Mouse (Mus musculus) adrenal gland, adult 8-10 months (tissue): ENCODE measurements around the gene Klhdc8b. TPM values are rescaled to one million over a fixed set of nuclear protein-coding genes. Genes with fewer than 3 reads are reported as not detected.
A peak's percentile ranks its signal among the peaks of the same experiment; 100 is the strongest.

Source experiments
- DNase-seq: peaks from one replicate; pipeline ENCODE4 v3.0.0; 2022
- total RNA-seq, 4 experiments: library from RNA; stranded (reverse); gene quantifications; 2 replicates each; pipeline ENCODE4 v1.2.4; 2022

The Klhdc8b gene
- total RNA-seq, 4 experiments from 2014 or later = 19.7 to 48.3 (median 33.1) TPM

DNA sequence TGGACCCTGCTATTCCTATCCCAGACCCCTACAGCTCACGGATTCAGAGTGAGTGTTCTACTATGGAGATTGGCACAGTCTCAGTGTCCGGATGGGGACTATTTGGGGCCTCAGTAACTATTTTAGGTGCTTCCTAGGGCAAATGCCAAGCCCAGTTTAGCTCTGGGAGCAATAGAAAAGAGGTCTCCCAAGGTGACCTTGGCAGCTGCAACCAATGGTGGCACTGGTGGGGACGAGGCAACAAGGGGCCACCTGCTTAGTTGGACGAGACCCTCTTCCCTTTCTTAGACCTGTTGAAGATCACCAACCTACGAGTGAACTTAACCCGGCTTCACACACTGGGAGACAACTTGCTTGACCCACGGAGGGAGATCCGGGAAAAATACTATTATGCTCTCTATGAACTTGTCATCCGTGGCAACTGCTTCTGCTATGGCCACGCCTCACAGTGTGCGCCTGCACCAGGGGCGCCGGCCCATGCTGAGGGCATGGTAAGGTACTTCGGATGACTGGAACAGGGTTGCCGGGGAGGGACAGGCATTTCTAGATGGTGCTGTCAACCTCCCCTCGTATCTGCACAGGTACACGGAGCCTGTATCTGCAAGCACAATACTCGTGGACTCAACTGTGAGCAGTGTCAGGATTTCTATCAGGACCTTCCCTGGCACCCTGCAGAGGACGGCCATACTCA, 20.3 kb upstream of the Klhdc8b start:
- DNase-seq = no peak

DNA sequence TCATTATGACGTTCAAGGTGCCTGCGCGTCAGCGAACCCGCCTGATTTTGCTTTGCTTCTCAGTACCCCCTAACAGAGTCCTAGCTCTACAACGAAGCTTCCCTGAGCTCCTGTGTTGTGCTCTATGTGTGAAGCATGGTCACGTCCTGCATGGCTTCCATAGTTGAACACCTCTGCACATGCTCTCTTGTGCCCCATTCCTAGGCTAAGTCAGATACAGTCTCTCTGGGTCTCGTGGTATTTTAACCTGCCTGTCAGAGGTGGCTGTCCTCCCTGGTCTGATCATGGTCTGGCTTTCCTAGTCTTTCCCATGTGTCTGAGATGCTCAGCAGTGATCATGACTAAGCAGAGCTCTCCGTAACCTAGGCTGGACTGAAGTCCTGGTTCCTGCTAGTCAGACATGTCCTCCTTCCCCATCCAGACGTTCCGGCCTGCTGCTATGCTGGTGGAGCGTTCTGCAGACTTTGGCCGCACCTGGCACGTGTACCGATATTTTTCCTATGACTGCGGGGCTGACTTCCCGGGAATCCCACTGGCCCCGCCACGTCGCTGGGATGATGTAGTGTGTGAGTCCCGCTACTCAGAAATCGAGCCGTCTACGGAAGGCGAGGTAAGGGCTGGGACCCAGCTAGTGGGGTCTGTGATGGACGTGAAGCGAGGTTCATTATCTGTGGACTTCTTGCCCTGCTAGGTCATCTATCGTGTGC, 19.6 kb upstream of the Klhdc8b start:
- no peak for DNase-seq

DNA sequence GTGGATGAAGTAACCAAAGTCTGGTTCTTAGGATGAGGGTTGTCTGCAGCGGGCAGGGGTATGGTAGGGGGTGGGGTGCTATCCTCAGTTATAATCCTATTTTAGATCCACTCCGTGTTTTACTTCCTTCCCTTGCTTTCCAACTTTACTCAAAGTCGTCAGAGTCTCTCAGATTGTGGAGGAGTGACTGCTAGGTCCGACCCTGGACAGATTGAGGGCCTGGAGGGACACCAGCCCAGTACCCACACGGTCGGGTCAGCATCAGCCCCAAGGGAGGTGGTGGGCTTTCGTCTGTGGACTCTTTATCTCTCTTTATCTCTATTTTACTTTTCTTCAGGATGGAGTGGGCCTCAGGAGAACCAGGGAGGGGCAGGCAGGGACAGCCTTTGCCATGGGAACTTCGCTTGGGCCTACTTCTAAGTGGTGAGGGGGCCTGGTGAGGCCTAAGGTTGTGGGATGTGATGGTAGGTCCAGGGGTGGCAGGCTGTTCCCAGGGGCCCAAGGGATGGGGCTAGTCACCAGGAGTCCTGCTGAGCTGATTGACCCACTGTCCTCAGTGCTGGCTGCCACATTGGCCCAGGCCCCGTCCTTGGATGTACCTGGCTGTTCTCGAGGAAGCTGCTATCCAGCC, 18.5 kb upstream of the Klhdc8b start, which contains the start of gene Lamb2:
TSS of gene Lamb2 (plus strand) at position 16 of the 631 bp plus-strand sequence.
- no peak for DNase-seq

DNA sequence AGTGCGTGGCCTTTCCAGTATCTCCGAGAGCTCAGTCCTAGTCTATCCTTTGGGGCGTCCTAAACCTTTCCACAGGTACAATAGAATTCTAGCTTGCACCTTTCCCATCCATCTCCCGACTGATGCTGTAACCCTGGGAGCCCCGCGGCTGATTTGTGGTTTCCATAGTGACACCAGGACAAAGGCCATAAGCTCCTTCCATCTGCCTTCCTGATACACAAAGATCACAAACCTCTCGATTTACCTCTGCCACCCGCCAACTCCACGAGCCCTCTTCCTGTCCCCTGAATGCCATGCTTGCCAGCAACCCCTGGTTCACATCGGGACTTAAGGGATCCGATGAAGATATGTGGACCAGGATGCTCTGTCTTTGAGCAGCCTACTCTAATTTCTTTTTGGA, 17.9 kb upstream of the Klhdc8b start:
- DNase-seq = no peak

DNA sequence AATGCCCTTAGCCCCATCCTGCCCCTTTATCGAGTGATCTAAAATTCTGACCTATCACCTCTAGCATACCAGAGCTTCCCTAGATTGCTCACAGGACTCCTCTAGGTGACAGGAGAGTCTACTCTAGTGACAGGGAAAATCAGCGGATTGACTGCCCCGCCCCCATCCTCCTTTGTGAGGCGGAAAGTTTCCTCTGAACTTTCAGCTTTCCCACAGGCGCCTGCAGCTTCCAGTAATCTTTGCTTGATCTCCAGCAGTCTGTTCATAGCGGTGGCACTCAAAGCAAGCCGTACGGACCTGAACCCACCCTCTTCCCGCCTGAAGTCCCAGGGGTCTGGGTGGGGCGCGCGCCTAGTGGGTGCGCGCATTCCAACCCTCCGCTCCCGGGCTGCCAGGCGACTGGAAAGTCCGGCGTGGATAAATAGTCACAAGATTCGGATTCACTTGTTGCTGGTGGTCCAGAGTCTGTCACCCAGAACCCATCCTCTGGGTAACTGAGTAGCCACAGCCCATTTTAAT, 17.3 kb upstream of the Klhdc8b start:
- peak; percentile 64 for DNase-seq

DNA sequence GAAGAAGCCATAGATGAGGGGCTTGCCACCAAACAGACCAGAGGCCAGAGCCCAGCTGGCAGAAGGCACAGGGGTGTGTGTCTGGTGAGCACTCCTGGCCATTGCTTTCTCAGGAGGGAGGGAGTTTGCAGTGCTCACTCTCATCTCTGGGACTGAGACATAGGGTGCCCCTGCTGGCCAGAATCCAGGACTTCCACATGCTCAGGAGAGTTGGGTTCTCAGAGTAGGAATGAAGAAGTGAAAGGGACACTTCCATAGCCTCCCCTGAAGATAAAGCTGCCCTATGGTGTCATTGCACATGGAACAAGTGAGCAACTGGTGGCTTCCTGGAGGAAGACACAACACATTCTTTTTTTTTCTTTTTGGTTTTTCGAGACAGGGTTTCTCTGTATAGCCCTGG, 13.1 kb upstream of the Klhdc8b start:
- DNase-seq = no peak

DNA sequence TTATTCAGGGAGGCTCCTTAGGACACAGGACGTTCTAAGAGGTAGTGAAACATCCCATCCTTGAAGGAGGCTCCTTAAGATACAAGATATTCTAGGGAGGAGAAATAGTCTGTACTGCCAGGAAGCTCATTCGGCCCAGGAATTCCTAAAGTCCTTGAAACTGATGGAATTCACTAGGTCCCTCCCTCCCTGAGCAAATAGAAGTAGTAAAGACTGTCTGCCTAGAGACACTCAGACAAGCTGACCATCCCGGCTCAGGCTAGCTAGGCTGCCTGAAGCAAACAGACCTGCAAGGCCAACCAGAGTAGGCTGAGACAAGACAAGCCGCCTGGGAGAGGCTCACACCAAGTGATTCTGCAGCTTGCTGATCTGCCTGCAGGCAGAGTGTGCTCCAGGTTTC, 8.5 kb upstream of the Klhdc8b start:
- no peak for DNase-seq

DNA sequence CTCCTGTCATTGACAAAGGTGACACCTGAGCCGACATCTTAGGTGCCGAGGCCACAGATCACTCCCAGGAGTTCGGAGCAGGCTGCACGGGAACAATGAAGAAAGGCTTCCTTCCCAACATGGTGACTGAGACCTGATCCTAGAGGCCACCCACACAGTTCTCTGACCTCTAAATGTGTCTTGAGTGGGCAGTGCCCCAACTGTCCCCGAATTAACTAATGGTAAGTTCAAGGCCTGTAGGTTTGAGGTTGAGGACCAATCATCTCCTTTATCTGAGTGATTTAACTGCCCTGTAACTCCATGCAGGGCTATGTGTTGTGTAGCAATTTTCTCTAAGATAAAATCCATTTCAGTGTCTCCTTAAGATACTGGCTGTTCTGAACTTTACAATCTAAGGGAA, 8.0 kb upstream of the Klhdc8b start:
- DNase-seq = no peak

DNA sequence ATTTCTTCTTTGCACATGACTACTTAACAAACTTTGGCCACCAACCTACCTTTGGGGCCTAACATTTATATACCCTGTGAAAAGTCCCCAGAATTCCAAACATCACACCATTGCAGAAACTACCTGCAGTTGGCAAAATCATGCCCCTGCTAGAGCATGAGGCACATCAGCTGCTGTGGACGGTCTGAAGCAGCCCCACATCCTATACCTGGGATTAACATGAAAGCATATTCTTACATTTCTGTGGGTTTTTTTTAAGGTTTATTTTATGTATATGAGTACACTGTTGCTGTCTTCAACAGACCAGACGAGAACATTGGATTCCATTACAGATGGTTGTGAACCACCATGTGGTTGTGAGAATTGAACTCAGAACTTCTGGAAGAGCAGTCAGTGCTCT, 4.8 kb upstream of the Klhdc8b start:
- DNase-seq = no peak

DNA sequence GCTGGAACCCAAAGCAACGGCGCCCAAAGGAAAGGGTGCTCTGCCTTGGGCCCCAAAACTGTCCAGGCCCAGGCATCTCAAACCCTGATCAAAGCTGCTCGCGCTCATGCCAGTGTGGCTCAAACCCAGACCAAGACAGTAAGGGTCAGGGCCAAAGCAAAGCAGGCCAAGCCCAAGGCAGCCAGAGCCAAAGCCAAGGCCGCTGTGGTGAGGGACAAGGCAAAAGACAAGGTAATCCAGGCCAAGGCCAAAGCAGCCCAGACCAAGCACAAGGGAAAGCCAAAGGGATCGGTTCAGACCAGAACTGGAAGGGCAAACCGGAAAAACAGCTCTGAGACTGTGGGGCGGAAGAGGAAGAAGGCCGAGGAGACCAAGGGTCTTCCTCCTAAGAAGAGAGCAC, 2.3 kb upstream of the Klhdc8b start:
- DNase-seq = peak; percentile 71

DNA sequence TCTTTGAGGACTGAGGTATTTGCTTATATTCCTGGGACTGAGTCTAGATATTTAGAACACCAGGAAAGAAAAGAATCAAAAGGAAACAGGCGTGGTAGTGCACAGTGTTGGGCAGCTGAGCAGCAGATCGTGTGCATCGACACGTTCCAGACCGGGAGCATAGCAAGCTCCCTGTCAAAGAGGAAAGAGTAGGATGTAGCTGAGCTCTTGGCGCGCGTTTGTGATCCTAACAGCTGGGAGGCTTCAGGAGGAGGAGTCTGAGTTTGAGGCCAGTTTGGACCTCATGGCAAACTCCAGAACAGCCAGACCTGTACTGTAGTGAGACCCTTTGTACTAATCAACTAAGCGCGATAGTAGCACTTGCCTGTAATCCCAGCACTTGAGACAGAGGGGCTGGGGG, 811 bp upstream of the Klhdc8b start:
- no peak for DNase-seq

DNA sequence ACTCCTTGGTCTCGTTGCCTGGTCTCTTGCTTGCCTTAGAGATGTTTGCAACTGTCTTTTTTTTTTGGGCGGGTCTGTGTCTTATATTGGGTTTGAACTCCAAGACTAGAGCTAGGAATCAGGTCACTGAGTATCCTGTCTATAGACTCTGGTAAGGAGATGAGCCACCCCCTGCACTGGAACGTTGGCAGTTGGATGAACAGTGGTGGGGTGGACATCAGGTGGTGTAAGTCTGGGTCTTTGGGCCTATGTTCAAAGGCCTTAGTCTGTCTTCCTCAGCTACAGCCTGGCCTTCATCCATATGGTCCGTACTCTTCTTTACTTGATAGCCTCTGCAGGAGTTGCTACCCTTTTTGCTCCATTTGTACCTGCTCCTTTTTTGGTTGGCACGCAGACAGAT, 294 bp upstream of the Klhdc8b start:
- DNase-seq = no peak

DNA sequence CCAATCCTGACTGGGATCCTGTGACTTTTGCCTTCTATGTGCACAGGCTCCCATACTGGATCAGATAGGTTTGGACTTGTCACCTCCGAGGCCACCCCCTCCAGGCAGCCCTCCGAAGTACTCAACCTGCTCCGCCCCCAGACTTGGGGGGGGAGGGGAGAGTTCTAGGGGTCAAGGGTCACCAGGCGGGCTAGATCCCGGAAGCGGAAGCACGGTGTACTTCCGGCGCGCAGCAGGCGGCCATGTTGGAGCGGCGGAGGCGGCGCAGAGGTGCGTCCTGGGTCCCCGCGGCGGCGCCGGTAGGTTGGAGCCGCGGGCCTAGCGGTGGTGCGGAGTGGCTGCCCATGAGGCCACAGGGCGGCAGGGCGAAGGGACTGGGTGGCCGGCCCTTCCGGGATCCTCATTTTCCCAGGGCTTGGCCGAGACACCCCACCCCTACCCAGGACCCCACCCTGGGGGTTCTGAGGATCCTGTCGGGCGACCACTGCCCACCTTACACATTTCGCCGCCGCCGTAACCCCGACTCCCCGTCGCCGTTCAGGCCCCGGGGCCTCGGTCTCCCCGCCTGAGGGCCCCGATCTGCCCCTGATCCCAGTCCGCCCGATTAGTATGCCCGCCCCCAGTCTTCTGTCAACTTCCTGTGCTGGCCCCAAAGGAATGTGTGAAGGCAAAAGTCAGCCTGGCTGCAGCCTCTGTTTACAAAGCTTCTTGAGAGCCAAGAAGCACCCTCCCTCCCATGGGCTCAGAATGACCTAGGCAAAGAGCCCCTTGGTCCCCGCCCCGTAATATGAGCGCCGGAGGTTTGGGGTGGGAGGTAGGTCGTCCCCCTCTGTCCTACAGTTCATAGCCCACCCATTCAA, 832 bp downstream of the Klhdc8b start, which contains the start of gene Ccdc71:
TSS of gene Ccdc71 (plus strand) at position 209 of the 860 bp plus-strand sequence.
- peak; percentile 83 for DNase-seq

DNA sequence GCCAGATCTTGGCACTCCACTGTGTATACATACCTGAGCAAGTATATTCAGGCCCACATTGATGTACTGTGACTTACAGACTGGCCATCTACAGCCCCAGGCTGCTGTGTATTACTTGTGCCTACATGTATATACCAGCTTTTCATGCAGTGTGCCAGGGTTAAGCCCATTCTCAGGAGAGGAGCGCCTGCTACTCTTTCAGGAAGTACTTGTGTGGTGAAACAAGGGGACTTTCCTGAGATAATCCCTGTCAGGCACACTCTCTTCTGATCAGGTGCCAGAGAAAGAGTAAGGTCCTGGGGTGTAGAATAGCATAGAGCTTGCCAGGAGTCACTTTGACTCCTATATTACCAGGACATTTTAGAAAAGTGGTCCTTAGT, 1.5 kb downstream of the Klhdc8b start:
- DNase-seq = no peak

DNA sequence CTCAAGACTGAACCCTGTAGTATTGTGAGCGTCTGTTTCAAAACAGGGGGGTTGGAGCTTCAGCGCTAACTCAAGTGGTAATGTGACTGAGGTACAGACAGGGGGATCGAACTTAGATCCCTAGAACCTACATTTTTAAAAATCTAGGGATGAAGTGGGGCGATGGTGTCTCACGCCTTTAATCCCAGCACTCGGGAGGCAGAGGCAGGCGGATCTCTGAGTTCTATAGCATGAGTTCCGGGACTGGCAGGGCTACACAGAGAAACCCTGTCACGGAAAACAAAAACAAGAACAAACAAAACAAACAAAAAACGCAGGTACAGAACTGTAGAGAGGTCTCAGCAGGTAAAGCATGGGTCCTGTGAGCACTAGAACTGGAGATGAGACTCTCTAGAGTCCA, 4.4 kb downstream of the Klhdc8b start:
- DNase-seq = no peak

DNA sequence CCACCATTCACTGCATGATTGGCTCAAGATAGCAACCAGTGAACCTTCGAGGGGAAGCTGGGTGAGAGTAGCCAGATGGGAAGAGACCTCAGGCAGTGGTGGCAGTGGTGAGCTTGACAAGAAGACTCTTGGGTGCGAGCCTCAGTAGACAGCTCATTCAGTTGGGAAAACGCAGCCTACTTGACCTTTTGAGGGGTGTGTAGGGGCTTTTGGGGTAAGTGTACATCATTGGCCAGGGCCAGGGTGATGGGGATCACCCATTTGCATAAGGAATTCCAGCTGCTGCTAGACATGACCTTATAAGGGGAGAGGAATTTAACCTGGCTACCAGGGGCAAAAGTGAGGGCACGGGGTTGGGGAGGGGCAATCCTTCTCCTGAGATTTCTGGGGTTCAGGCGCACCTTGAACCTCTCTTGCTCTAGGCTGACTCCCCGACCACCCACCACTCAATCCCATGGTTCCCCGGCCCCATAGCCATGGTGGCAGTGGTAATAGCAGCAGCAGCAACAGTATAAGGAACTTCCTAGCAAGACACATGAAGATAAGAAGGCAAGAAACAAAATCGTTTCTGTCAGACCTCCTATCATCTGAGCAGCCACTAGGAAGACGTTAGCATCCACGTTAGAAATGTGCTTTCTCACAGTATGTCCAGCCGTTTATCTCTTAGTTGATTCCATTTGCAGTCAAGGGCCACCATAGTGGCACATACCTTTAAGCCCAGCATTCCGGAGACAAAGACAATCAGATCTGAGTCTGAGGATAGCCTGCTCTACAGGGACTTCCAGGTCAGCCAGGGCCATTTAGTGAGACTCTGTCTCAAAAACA, 5.4 kb downstream of the Klhdc8b start:
- no peak for DNase-seq

DNA sequence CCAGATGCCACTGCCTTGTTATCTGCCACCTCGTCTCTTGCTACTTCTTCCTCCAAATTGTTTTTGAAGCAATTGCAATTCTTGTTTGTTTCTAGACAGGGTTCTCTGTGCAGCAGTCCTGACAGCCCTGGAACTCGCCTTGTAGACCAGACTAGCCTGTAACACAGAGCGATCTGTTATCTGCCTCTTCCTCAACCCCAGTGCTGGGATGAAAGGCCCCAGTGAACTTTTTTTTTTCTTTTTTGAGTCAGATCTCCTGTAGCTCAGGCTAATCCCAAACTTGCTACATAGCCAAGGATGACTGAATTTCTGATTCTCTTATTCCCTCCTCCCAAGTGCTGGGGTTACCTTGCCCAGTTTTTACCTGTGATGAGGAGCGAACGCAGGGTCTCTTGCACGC, 7.0 kb downstream of the Klhdc8b start:
- DNase-seq = no peak

DNA sequence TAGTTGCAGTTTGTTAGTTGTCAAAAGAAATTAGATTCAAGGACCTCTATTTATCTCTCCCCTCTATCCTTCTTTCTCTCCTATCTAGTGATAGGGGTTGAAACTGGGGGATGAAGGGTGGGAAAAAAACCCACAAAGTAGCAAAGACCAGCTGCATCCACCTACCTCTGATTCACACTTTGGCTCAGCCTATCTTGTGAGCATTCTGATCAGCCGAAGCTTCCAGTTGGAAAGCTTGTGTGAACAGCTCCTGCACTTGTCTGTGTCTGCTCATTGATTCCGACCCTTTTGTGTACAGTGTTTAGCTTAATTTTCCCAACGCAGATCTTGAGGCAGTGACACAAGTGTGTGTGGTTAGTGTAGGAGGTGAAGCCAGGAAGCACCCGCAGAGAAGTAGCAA, 7.9 kb downstream of the Klhdc8b start:
- no peak for DNase-seq

DNA sequence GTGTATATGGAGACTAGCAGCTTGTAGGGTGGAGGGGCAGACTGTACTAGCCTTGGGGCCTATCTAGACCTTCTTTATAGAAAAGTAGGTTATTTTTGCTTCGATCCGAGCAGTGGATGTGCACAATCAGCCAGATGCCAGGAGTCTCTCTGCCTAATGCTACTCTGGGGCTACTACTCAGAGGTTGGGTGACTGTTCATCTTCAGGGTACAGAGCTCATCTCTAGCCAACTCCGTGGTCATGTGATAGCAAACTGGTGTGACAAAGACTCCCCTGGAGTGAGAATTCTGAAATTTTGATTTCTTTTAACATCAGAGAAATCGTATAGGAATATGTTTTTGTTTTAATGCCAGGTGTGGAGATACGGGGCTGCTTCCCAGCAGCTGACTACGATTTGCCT, 8.5 kb downstream of the Klhdc8b start:
- DNase-seq = no peak

DNA sequence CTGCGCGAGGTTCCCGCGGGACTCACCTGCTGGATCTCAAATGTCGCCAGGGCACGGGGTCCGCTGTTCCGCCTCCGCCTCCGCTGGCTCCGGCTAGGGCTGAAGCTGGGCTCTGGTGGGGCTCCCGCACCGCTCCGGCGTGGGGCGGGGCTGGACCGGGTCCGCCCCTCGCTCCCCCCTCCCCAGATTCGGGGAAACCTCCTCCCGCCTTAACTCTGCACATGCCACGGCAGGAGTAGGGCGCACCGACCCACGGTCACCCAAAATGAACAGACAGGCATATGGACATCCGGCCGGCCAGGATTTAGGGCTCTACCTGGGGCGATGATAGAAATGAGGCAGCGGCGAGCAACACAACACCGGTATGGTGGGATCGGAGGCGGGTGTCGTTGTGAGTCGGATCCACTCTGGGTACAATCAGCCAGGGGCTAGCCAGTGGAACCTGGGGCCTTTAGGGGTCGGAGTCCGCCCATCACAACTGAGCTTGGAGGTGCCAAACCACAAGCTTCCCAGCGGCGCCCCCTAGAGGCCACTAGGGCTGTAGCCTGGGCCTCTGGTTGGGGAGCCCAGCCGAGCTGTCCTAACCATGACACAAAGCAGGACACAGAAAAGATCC, 9.0 kb downstream of the Klhdc8b start:
- peak; percentile 66 for DNase-seq

DNA sequence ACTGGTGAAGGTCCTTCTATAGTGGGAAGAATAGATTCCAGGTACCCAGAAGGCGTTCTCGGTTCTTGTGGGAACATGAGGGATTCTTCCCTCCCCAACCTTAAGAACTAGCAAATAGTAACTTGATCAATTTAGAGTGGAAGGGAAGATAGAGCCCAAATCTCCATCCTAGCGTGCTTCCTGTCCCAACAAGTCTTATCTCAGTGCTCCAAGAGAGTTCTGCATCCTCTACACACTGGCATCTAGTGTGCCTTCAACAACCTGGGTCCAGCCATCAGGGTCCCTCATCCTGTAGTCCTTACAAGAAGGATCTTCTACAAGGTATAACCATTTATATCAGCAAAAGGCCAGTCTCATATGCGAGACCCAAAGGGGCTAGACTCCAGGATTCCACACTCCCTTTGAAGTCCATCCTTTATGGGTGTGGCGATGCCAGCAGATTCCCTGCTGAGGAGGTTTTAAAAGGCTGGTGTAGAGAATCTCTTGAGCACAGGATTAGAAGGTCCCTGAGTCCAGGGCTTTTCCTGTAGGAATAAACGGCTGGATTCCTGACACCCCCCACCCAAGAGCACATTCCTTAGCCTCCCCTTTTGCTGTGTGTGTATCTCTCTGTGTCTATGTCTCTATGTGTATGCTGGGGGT, 9.7 kb downstream of the Klhdc8b start:
- no peak for DNase-seq
